Mouse (Mus musculus) E14TG2a.4 (cell line): ENCODE measurements around the gene Abcc3.
A peak's percentile ranks its signal among the peaks of the same experiment; 100 is the strongest.
"Not testable (repeated sequence)": the region's sequence is repeated elsewhere in the genome, so short reads cannot be mapped to it uniquely, and the experiment has no call there.

ENCODE experiments used
- H3K27me3 ChIP-seq: 2 replicates; pipeline ENCODE4 v1.6.1; 2014; ENCODE audit warnings: low read length, control low read depth; ENCODE audit not compliant: insufficient read depth
- H3K36me3 ChIP-seq: 2 replicates; pipeline ENCODE4 v1.6.1; 2014; ENCODE audit warnings: low read length, control low read depth; ENCODE audit not compliant: insufficient read depth
- H3K4me1 ChIP-seq: replicated peaks from 2 replicates; pipeline ENCODE4 v1.6.1; 2014; ENCODE audit warnings: low read depth, low read length, control low read depth
- H3K4me3 ChIP-seq: replicated peaks from 2 replicates; pipeline ENCODE4 v1.5.1; 2014; ENCODE audit warnings: mild to moderate bottlenecking, low read length
- H3K9me3 ChIP-seq: 2 replicates; pipeline ENCODE4 v1.6.1; 2014; ENCODE audit warnings: low read length, control low read depth
- CTCF ChIP-seq: conservative IDR thresholded peaks from 2 replicates; pipeline ENCODE4 v1.5.1; 2014; ENCODE audit warnings: low read length
- NANOG ChIP-seq: IDR thresholded peaks from 2 replicates; pipeline ENCODE4 v1.6.1; 2014; ENCODE audit warnings: borderline replicate concordance, low read length, mixed read lengths
- POU5F1 ChIP-seq: IDR thresholded peaks from 2 replicates; pipeline ENCODE4 v1.6.1; 2014; ENCODE audit warnings: low read length, borderline replicate concordance

The Abcc3 gene

GRCm38 (mm10) chr11:94412562-94412961 is 19.8 kb upstream of the Abcc3 start:
- Histone ChIP-seq H3K4me1 (peaks cover 40% of the 10 kb centered on the region), H3K9me3 (no peaks in the 10 kb centered on the region), H3K4me3 (no peak overlapping the region), H3K27me3 (peaks cover 83% of the 10 kb centered on the region), H3K36me3 (no peaks in the 10 kb centered on the region)
- TF ChIP-seq CTCF (no peak), NANOG (no peak), POU5F1 (no peak)

- no peaks in the 10 kb centered on the region for H3K9me3 ChIP-seq
- TF ChIP-seq NANOG (no peak), POU5F1 (no peak), CTCF (no peak)
- no peak overlapping the region for H3K4me3 ChIP-seq
- H3K27me3 ChIP-seq, result peaks cover 70% of the 10 kb centered on the region
- no peaks in the 10 kb centered on the region for H3K36me3 ChIP-seq
- H3K4me1 ChIP-seq, result peaks cover 45% of the 10 kb centered on the region
These were observed 15.1 kb upstream of the Abcc3 start for GRCm38 (mm10) chr11:94407803-94408321.

GRCm38 (mm10) chr11:94405348-94405747 is 12.6 kb upstream of the Abcc3 start:
- Histone ChIP-seq H3K27me3 (peaks cover 56% of the 10 kb centered on the region), H3K36me3 (no peaks in the 10 kb centered on the region), H3K9me3 (no peaks in the 10 kb centered on the region), H3K4me3 (no peak overlapping the region), H3K4me1 (peaks cover 32% of the 10 kb centered on the region)
- TF ChIP-seq POU5F1 (no peak), NANOG (no peak), CTCF (no peak)

GRCm38 (mm10) chr11:94404641-94405260 is 12.0 kb upstream of the Abcc3 start:
- TF ChIP-seq POU5F1, result no peak
- TF ChIP-seq CTCF, result peak; percentile 82
- no peak for TF ChIP-seq NANOG
- Histone ChIP-seq H3K4me3 (no peak overlapping the region), H3K9me3 (no peaks in the 10 kb centered on the region), H3K36me3 (no peaks in the 10 kb centered on the region), H3K27me3 (peaks cover 51% of the 10 kb centered on the region), H3K4me1 (peaks cover 32% of the 10 kb centered on the region)

- Histone ChIP-seq H3K4me1 (peaks cover 26% of the 10 kb centered on the region), H3K4me3 (no peak overlapping the region), H3K36me3 (no peaks in the 10 kb centered on the region), H3K9me3 (no peaks in the 10 kb centered on the region), H3K27me3 (peaks cover 45% of the 10 kb centered on the region)
- TF ChIP-seq CTCF (no peak), NANOG (no peak), POU5F1 (no peak)
These were observed 11.4 kb upstream of the Abcc3 start for GRCm38 (mm10) chr11:94404178-94404577.

- Histone ChIP-seq H3K9me3 (no peaks in the 10 kb centered on the region), H3K4me1 (peaks cover 22% of the 10 kb centered on the region), H3K36me3 (no peaks in the 10 kb centered on the region), H3K27me3 (peaks cover 42% of the 10 kb centered on the region), H3K4me3 (no peak overlapping the region)
- TF ChIP-seq POU5F1, result no peak
These were observed 11.0 kb upstream of the Abcc3 start for GRCm38 (mm10) chr11:94403757-94404156.

GRCm38 (mm10) chr11:94402731-94403130 is 9.9 kb upstream of the Abcc3 start:
- Histone ChIP-seq H3K27me3 (peaks cover 40% of the 10 kb centered on the region), H3K36me3 (no peaks in the 10 kb centered on the region), H3K4me1 (peaks cover 17% of the 10 kb centered on the region), H3K9me3 (no peaks in the 10 kb centered on the region), H3K4me3 (no peak overlapping the region)
- TF ChIP-seq CTCF, result no peak
- no peak for TF ChIP-seq POU5F1
- TF ChIP-seq NANOG, result no peak

GRCm38 (mm10) chr11:94402029-94402428 is 9.2 kb upstream of the Abcc3 start:
- not testable (repeated sequence) for H3K36me3 ChIP-seq, H3K9me3 ChIP-seq, H3K4me3 ChIP-seq
- Histone ChIP-seq H3K4me1 (peaks cover 12% of the 10 kb centered on the region), H3K27me3 (peaks cover 35% of the 10 kb centered on the region)

GRCm38 (mm10) chr11:94400996-94401395 is 8.2 kb upstream of the Abcc3 start:
- H3K36me3 ChIP-seq, result no peaks in the 10 kb centered on the region
- H3K4me1 ChIP-seq, result peaks cover 12% of the 10 kb centered on the region
- TF ChIP-seq NANOG (no peak), CTCF (no peak), POU5F1 (no peak)
- no peaks in the 10 kb centered on the region for H3K9me3 ChIP-seq
- H3K4me3 ChIP-seq, result no peak overlapping the region
- peaks cover 27% of the 10 kb centered on the region for H3K27me3 ChIP-seq
